Mouse (Mus musculus): ENCODE data around the gene C2cd2.

Gene C2cd2

GRCm38 (mm10) chr16:97877502-97877901 lies 84.9 kb downstream of the C2cd2 start:
- no peak for DNase-seq

- no peak for DNase-seq
These were observed 87.3 kb downstream of the C2cd2 start for GRCm38 (mm10) chr16:97875101-97875500.

GRCm38 (mm10) chr16:97874376-97874775 lies 88.0 kb downstream of the C2cd2 start:
- DNase-seq = no peak

GRCm38 (mm10) chr16:97872657-97873056 lies 89.7 kb downstream of the C2cd2 start:
- no peak for DNase-seq

GRCm38 (mm10) chr16:97869193-97870102 lies 93.0 kb downstream of the C2cd2 start:
- DNase-seq = no peak

- DNase-seq = no peak
These were observed 98.4 kb downstream of the C2cd2 start for GRCm38 (mm10) chr16:97863932-97864467.

GRCm38 (mm10) chr16:97856050-97856449 lies 106.3 kb downstream of the C2cd2 start:
- no peak for DNase-seq

- peak; percentile 91 for DNase-seq
These were observed 110.6 kb downstream of the C2cd2 start, which contains the start of gene Prdm15 for GRCm38 (mm10) chr16:97851741-97852319. Prdm15 (minus strand) TSS chr16:97851850.

- peak; percentile 83 for DNase-seq
These were observed 111.2 kb downstream of the C2cd2 start for GRCm38 (mm10) chr16:97851061-97851740.

- DNase-seq = peak; percentile 60
These were observed 111.7 kb downstream of the C2cd2 start for GRCm38 (mm10) chr16:97850667-97851060.

- no peak for DNase-seq
These were observed 113.6 kb downstream of the C2cd2 start for GRCm38 (mm10) chr16:97848832-97849231.

- DNase-seq = no peak
These were observed 117.1 kb downstream of the C2cd2 start for GRCm38 (mm10) chr16:97844967-97845937.

GRCm38 (mm10) chr16:97832154-97832553 lies 130.2 kb downstream of the C2cd2 start:
- DNase-seq = no peak

GRCm38 (mm10) chr16:97828207-97828606 lies 134.2 kb downstream of the C2cd2 start:
- no peak for DNase-seq

- no peak for DNase-seq
These were observed 138.9 kb downstream of the C2cd2 start for GRCm38 (mm10) chr16:97823311-97824007.

GRCm38 (mm10) chr16:97819532-97819931 lies 142.9 kb downstream of the C2cd2 start:
- no peak for DNase-seq

- DNase-seq = no peak
These were observed 145.0 kb downstream of the C2cd2 start for GRCm38 (mm10) chr16:97817414-97817813.

GRCm38 (mm10) chr16:97815269-97815668 lies 147.1 kb downstream of the C2cd2 start:
- DNase-seq = no peak

- DNase-seq = no peak
These were observed 148.3 kb downstream of the C2cd2 start for GRCm38 (mm10) chr16:97814060-97814459.

GRCm38 (mm10) chr16:97808881-97809280 lies 153.5 kb downstream of the C2cd2 start:
- DNase-seq = peak; percentile 53

- peak; percentile 18 for DNase-seq
These were observed 156.8 kb downstream of the C2cd2 start for GRCm38 (mm10) chr16:97805646-97806045.
